Mouse (Mus musculus): ENCODE data around the gene Rps6kb2. TPM values are rescaled to one million over a fixed set of nuclear protein-coding genes. Genes with fewer than 3 reads are reported as not detected.
"Not testable (repeated sequence)": the region's sequence is repeated elsewhere in the genome, so short reads cannot be mapped to it uniquely, and the experiment has no call there.

The Rps6kb2 gene
- polyA plus RNA-seq, 1 experiment: 35.9 TPM

DNA sequence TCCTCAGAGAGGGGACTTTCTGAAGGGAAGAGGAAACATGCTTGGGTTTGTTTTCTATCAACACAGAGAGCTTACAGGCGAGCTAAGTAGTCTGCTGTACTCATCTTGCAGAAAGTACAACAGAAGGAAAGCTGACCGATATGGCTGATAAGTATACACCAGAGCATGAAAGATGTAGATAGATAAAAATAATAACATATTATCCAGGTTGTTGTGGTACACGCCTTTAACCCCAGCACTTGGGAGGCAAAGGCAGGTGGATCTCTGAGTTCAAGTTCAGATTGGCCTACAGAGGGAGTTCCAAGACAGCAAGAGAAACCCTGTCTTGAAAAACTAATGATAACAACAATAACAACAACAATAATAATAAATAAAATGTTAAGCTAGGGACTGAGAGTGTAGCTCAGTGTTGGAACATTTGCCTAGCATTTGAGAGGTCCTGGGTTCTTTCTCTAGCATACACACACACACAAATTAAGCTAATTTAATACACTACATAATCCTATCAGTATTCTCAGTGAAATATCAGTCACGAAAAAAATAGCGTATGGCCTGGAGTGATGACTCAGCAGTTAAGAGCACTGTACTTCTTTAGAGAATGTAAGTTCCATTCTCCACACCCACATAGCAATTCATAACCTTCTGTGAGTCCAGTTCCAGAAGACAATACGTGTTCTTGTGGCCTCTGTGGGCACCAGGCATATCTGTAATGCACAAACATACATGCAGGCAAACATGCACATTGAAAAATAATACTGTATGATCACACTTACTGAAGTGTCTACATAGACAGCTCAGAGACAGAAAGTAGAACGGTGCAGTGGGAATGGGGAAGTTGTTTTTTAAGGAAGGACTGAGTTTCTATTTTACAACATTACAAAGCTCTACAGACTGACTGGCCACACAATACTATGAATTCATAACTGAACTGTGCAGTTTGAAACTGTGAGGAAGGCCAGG, 40.5 kb downstream of the Rps6kb2 start:
- TF ChIP-seq CTCF (IDR thresholded peaks at IDR 0.05; ENCODE audit: borderline replicate concordance, insufficient read depth, low read length) (no peak), POLR2A (IDR thresholded peaks at IDR 0.05; ENCODE audit: low read depth, low read length) (no peak)
- Histone ChIP-seq H3K4me3 (ENCODE audit: insufficient read depth, low read length) (no peak overlapping the region), H3K27ac (ENCODE audit: insufficient read depth, low read length) (peak overlapping the region; percentile 16; the same call in 1 of the 2 replicates), H3K4me1 (ENCODE audit: control insufficient read depth, insufficient read depth, low read length) (no peaks in the 10 kb centered on the region)

DNA sequence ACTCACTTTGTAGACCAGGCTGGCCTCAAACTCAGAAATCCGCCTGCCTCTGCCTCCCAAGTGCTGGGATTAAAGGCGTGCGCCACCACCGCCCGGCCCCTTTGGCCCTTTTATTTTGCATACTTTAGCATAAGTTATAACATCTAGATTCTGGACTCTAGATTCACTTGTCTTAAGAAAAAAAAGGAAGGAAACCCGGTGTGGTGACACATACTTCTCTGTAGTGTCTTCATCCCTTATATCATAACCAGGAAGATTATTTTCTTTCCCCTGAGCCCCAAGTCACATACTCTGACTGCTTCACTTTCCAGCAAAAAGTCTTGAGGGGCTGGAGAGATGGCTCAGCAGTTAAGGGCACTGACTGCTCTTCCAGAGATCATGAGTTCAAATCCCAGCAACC, 41.3 kb downstream of the Rps6kb2 start:
- not testable (repeated sequence) for H3K4me1 ChIP-seq (ENCODE audit: control insufficient read depth, insufficient read depth, low read length); H3K27ac ChIP-seq (ENCODE audit: insufficient read depth, low read length); H3K4me3 ChIP-seq (ENCODE audit: insufficient read depth, low read length)

DNA sequence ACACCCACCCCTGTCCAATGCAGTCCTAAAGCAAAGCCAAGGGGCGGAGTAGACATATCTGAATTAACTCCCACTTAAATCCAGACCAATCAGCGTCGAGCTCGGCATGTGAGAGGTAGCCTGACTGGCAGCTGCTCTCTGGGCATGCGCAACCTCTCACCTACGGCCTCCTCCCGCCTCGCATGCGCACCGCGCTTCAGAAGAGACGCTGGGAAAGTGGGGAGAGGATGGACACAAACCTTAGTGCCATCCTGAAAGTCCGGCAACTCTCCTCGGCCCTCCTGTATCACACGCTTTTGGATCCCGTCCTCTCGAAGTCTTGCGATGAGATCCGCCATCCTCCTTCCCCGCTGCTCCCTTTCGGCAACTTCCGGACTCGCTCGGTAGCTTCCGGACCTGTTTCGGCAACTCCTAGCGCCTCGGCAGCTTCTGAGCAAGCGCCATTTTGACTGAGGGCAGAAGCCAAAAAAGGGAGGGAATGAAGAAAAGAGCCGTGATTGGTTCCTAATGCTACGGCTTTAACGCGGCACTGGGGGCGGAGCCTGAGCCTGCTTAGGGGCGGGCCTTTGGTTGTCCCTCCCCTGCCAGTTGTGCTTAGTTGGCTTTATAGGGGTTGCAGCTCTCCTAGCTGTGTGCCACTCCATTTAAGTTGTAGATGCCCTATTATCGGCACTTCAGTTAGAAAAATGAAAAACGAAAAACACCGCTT, 41.9 kb downstream of the Rps6kb2 start:
- Histone ChIP-seq H3K4me1 (ENCODE audit: control insufficient read depth, insufficient read depth, low read length) (no peaks in the 10 kb centered on the region), H3K4me3 (ENCODE audit: insufficient read depth, low read length) (peak overlapping the region; percentile 41)
- peak; percentile 83 for TF ChIP-seq POLR2A (IDR thresholded peaks at IDR 0.05; ENCODE audit: low read depth, low read length)
- TF ChIP-seq CTCF (IDR thresholded peaks at IDR 0.05; ENCODE audit: borderline replicate concordance, insufficient read depth, low read length): no peak

DNA sequence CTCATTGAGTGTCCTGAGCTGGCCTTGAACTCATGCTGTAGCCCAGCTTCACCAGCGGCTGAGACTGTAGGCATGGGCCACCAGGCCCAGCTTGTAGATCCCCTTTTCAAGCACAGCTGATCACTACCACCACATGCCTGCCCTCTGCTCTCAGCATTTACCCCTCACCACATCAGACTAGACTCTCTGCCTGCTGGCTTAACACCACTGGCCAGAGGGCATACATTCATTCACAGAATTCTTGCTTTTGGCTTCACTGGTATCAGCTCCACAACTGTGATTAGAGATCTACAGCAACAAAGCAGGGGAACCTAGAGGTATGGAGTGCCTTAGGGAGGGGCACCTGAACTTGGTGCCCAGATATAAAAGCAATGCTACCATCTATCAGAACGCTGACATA, 42.7 kb downstream of the Rps6kb2 start:
- no peak overlapping the region for H3K4me3 ChIP-seq (ENCODE audit: insufficient read depth, low read length)
- H3K4me1 ChIP-seq (ENCODE audit: control insufficient read depth, insufficient read depth, low read length): no peaks in the 10 kb centered on the region
- no peak for TF ChIP-seq POLR2A (IDR thresholded peaks at IDR 0.05; ENCODE audit: low read depth, low read length)
- no peak for TF ChIP-seq CTCF (IDR thresholded peaks at IDR 0.05; ENCODE audit: borderline replicate concordance, insufficient read depth, low read length)
- no peak overlapping the region for H3K27ac ChIP-seq (ENCODE audit: insufficient read depth, low read length)

More for the DNA sequence above, 41.9 kb downstream of the Rps6kb2 start:
- H3K27ac ChIP-seq (ENCODE audit: insufficient read depth, low read length): peak overlapping the region; percentile 57

DNA sequence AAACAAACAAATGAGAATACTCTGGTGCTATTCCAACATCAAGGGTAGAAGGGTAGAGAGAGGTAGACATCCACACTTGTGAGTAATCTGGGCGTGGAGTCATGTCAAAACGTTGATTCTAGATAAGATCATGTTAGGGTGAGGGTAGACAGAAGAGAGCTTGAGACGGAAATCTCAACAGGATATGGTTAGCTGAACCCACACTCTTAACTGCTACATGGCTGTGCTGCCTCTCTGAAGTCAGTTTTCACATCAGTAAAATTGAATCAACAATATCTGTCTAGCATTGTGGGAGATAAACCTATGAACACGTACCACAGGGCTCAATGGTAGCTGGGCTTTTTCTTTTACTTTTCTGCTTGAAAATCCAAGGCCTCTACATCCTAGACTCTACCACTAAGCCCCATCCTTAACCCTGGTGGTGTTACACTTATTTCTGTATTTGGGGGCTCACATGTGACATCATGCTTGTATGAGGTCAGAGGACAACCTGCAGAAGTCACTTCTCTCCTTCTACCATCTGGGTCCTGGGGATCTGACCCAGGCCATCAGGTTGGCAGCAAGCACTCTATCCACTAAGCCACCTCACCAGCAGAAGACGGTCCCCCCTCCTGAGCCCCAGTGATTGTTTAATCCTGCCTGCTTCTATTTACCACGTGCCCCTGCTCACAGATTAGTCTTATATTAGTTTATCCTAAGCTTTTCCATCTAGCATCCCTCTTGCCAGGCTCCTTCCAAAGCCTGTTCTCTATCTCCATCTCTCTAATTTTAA, 43.3 kb downstream of the Rps6kb2 start:
- Histone ChIP-seq H3K4me1 (ENCODE audit: control insufficient read depth, insufficient read depth, low read length) (no peaks in the 10 kb centered on the region), H3K4me3 (ENCODE audit: insufficient read depth, low read length) (no peak overlapping the region), H3K27ac (ENCODE audit: insufficient read depth, low read length) (no peak overlapping the region)
- TF ChIP-seq POLR2A (IDR thresholded peaks at IDR 0.05; ENCODE audit: low read depth, low read length): no peak

DNA sequence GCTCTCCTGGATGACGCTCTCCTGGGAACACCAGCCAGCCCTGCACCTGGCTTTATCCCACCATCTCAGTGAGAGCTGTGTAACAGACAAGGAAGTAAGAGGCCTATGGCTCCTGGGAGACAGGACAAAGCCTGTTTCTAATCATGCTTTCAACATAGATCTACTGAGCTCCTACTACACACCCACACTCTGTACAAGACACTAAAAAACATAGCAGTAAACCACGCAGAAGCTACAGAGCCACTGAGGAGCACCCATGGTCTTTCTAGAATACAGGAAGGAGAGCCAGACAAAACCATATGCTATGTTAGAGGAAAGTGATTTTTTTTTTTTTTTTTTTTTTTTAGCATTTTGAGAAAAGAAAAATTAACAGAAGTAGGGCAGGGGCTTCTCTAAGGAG, 44.8 kb downstream of the Rps6kb2 start:
- TF ChIP-seq POLR2A (IDR thresholded peaks at IDR 0.05; ENCODE audit: low read depth, low read length): no peak
- no peak for TF ChIP-seq CTCF (IDR thresholded peaks at IDR 0.05; ENCODE audit: borderline replicate concordance, insufficient read depth, low read length)
- Histone ChIP-seq H3K27ac (ENCODE audit: insufficient read depth, low read length) (no peak overlapping the region), H3K4me1 (ENCODE audit: control insufficient read depth, insufficient read depth, low read length) (no peaks in the 10 kb centered on the region), H3K4me3 (ENCODE audit: insufficient read depth, low read length) (no peak overlapping the region)

DNA sequence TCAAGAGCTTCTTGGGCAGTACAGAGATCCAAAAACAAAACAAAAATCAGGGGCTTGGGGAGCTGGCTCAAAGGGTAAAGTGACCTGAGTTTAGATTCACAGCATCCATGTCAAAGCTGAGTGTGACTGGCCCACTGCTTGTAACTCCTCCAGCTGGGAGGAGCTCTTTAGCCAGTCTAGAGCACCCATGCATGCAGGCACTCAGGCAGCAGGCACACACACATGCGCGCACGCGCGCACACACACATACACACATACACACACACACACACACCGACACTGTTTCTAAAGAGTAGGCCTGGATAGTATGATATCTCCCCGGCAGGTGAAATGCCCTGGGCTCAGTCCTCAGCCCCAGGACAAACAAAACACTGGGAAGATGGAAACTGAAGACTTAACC, 46.1 kb downstream of the Rps6kb2 start:
- Histone ChIP-seq H3K4me3 (ENCODE audit: insufficient read depth, low read length) (no peak overlapping the region), H3K27ac (ENCODE audit: insufficient read depth, low read length) (no peak overlapping the region)
- no peak for TF ChIP-seq POLR2A (IDR thresholded peaks at IDR 0.05; ENCODE audit: low read depth, low read length)
- no peak for TF ChIP-seq CTCF (IDR thresholded peaks at IDR 0.05; ENCODE audit: borderline replicate concordance, insufficient read depth, low read length)

DNA sequence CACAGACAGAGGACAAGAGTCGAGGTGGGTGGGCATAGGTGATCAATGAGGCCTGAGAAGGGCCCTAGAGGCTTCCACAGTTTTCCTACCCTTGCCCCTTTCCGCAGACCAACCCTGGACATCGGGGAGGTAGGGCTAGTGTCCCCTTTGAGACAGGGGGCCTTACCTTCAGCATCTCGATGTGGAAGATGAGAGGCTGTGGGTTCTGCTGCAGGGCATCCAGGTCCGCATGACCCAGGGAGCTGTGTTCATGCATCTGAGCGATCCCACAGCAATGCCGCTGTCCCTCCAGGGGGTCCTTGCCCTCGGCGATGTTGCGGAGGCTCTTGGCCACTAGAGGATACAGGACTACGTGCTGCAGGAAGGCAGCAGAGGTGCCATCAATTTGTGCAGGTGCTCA, 47.3 kb downstream of the Rps6kb2 start:
- TF ChIP-seq CTCF (IDR thresholded peaks at IDR 0.05; ENCODE audit: borderline replicate concordance, insufficient read depth, low read length) (no peak), POLR2A (IDR thresholded peaks at IDR 0.05; ENCODE audit: low read depth, low read length) (no peak)
- no peak overlapping the region for H3K4me3 ChIP-seq (ENCODE audit: insufficient read depth, low read length)
- H3K4me1 ChIP-seq (ENCODE audit: control insufficient read depth, insufficient read depth, low read length): 0 out of 2 replicates have a peak, but pooled peaks cover 2% of the 10 kb centered on the region
- no peak overlapping the region for H3K27ac ChIP-seq (ENCODE audit: insufficient read depth, low read length)

More for the DNA sequence above, 46.1 kb downstream of the Rps6kb2 start:
- 0 out of 2 replicates have a peak, but pooled peaks cover 2% of the 10 kb centered on the region for H3K4me1 ChIP-seq (ENCODE audit: control insufficient read depth, insufficient read depth, low read length)

DNA sequence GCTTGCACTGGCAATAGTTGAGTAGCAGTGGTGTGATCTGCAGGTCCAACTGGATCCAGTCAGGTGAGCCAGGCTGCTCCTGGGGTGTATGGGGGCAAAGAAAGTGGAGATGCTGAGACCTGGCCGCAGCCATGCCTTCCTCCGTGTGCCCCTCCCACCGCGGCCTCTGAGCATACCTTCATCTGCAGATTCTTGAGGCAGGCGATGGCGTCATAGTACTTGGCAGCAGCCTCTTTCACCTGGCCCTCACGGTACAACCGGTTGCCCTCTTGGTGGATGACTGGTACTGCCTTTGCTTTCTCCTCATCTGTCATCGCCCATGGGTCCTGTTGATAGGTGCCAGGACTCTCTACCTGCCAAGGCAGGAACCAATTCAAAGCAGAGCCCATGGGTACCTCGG, 48.0 kb downstream of the Rps6kb2 start:
- Histone ChIP-seq H3K27ac (ENCODE audit: insufficient read depth, low read length) (no peak overlapping the region), H3K4me1 (ENCODE audit: control insufficient read depth, insufficient read depth, low read length) (0 out of 2 replicates have a peak, but pooled peaks cover 2% of the 10 kb centered on the region), H3K4me3 (ENCODE audit: insufficient read depth, low read length) (no peak overlapping the region)
- no peak for TF ChIP-seq CTCF (IDR thresholded peaks at IDR 0.05; ENCODE audit: borderline replicate concordance, insufficient read depth, low read length)
- TF ChIP-seq POLR2A (IDR thresholded peaks at IDR 0.05; ENCODE audit: low read depth, low read length): no peak
